Mouse (Mus musculus): ENCODE measurements at regions not wholly inside any gene's neighbourhood (a gene's known extent, or its start where the extent isn't known, plus 50 kb on each side); places are given as distances from the start of the nearest gene placed in this dataset.
A peak's percentile ranks its signal among the peaks of the same experiment; 100 is the strongest.

GRCm38 (mm10) chr11:112443890-112444289 is 338.1 kb upstream of the Sox9 start:
- DNase-seq (ENCODE audit: low spot score): no peak

GRCm38 (mm10) chr11:112449632-112450031 is 332.4 kb upstream of the Sox9 start:
- DNase-seq (ENCODE audit: low spot score): peak; percentile 43

GRCm38 (mm10) chr11:112450227-112450626 is 331.8 kb upstream of the Sox9 start:
- DNase-seq (ENCODE audit: low spot score): peak; percentile 82

- DNase-seq (ENCODE audit: low spot score): no peak
These were observed 323.9 kb upstream of the Sox9 start for GRCm38 (mm10) chr11:112458075-112458474.

GRCm38 (mm10) chr11:112463121-112463520 is 318.9 kb upstream of the Sox9 start:
- no peak for DNase-seq (ENCODE audit: low spot score)

- no peak for DNase-seq (ENCODE audit: low spot score)
These were observed 317.6 kb upstream of the Sox9 start for GRCm38 (mm10) chr11:112464386-112464785.

GRCm38 (mm10) chr11:112470336-112470735 is 311.7 kb upstream of the Sox9 start:
- no peak for DNase-seq (ENCODE audit: low spot score)

- DNase-seq (ENCODE audit: low spot score): no peak
These were observed 308.8 kb upstream of the Sox9 start for GRCm38 (mm10) chr11:112473237-112473636.

- no peak for DNase-seq (ENCODE audit: low spot score)
These were observed 308.3 kb upstream of the Sox9 start for GRCm38 (mm10) chr11:112473681-112474080.

- DNase-seq (ENCODE audit: low spot score): no peak
These were observed 301.7 kb upstream of the Sox9 start for GRCm38 (mm10) chr11:112480360-112480759.

GRCm38 (mm10) chr11:112501781-112502180 is 280.2 kb upstream of the Sox9 start:
- peak; percentile 83 for DNase-seq (ENCODE audit: low spot score)

- no peak for DNase-seq (ENCODE audit: low spot score)
These were observed 262.9 kb upstream of the Sox9 start for GRCm38 (mm10) chr11:112519076-112519475.

- DNase-seq (ENCODE audit: low spot score): no peak
These were observed 257.0 kb upstream of the Sox9 start for GRCm38 (mm10) chr11:112524983-112525382.

- peak; percentile 58 for DNase-seq (ENCODE audit: low spot score)
These were observed 239.5 kb upstream of the Sox9 start for GRCm38 (mm10) chr11:112542573-112542972.

- DNase-seq (ENCODE audit: low spot score): no peak
These were observed 238.6 kb upstream of the Sox9 start for GRCm38 (mm10) chr11:112543473-112543872.

GRCm38 (mm10) chr11:112545231-112546010 is 236.6 kb upstream of the Sox9 start:
- DNase-seq (ENCODE audit: low spot score): peak; percentile 59

GRCm38 (mm10) chr11:112546162-112546561 is 235.9 kb upstream of the Sox9 start:
- no peak for DNase-seq (ENCODE audit: low spot score)

GRCm38 (mm10) chr11:112552838-112553237 is 229.2 kb upstream of the Sox9 start:
- DNase-seq (ENCODE audit: low spot score): no peak

GRCm38 (mm10) chr11:112563027-112563426 is 219.0 kb upstream of the Sox9 start:
- no peak for DNase-seq (ENCODE audit: low spot score)

GRCm38 (mm10) chr11:112564706-112565215 is 217.3 kb upstream of the Sox9 start:
- DNase-seq (ENCODE audit: low spot score): no peak

- DNase-seq (ENCODE audit: low spot score): no peak
These were observed 216.0 kb upstream of the Sox9 start for GRCm38 (mm10) chr11:112566071-112566470.

- no peak for DNase-seq (ENCODE audit: low spot score)
These were observed 194.6 kb upstream of the Sox9 start for GRCm38 (mm10) chr11:112587386-112587785.

- DNase-seq (ENCODE audit: low spot score): no peak
These were observed 193.9 kb upstream of the Sox9 start for GRCm38 (mm10) chr11:112588088-112588487.

GRCm38 (mm10) chr11:112590214-112590613 is 191.8 kb upstream of the Sox9 start:
- DNase-seq (ENCODE audit: low spot score): no peak
